ENCODE assay signal across 29 mouse cellular contexts in the genomic region with DNA sequence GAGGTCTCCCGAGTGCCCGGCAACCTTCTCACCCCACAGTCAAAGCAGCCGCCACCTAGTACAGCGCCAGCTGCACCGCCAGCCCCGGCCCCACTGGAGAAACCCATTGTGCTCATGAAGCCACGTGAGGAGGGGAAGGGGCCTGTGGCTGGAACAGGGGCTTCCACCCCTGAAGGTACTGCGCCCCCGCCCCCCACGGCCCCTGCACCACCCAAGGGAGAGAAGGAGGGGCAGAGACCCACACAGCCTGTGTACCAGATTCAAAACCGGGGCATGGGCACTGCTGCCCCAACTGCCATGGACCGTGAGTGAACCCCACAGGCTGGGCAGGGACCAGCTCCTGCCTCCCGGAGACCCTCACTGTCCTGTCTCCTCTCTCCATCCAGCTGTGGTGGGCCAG. TPM values are rescaled to one million over a fixed set of nuclear protein-coding genes. Genes with fewer than 3 reads are reported as not detected.
"Had no signal": no experiment of that assay in that cellular context is flagged by ENCODE, and none has a peak within 500 bp of the region (broad histone marks: within the 10 kb centered on the region; RNA-seq: fewer than 3 reads in every experiment).

No protein-coding gene starts in this region.

- H3K27me3 ChIP-seq: kidney, embryonic 15.5 days; limb, embryonic 13.5 days; liver, embryonic 12.5 days; liver, embryonic 15.5 days; lung, embryonic 15.5 days; megakaryocyte, embryonic 14.5 days; midbrain, embryonic 13.5 days had no signal

- H3K4me2 ChIP-seq: kidney, embryonic 15.5 days; limb, embryonic 13.5 days; liver, embryonic 12.5 days; liver, embryonic 15.5 days; lung, embryonic 15.5 days; midbrain, embryonic 13.5 days had no signal

- H3K9me3 ChIP-seq: kidney, embryonic 15.5 days; liver, embryonic 12.5 days; lung, embryonic 15.5 days; midbrain, embryonic 13.5 days had no signal

- DNase-seq: kidney, postnatal 10 days; kidney, postnatal 36 days; layer of hippocampus, postnatal 36 days; liver; lung, adult 18-20 months; lung, postnatal 10 days; lung, postnatal 36 days; retina, postnatal 1 day; right cerebral cortex, postnatal 25 days; spleen, adult 18-20 months; thymus, adult 18-20 months; thymus, postnatal 36 days had no signal

- ATAC-seq: liver, embryonic 12.5 days had no signal

- H3K9ac ChIP-seq: kidney, embryonic 15.5 days; liver, embryonic 15.5 days; lung, embryonic 15.5 days; midbrain, embryonic 13.5 days had no signal

- H3K27ac ChIP-seq: kidney, embryonic 15.5 days; left cerebral cortex, adult 2 months; lung, embryonic 15.5 days; midbrain, embryonic 10.5 days; midbrain, embryonic 13.5 days had no signal

- H3K4me3 ChIP-seq: kidney, embryonic 15.5 days; left cerebral cortex, adult 2 months; limb, embryonic 13.5 days; liver, embryonic 12.5 days; liver, embryonic 15.5 days; lung, embryonic 15.5 days; megakaryocyte, embryonic 14.5 days; midbrain, embryonic 10.5 days; midbrain, embryonic 13.5 days had no signal

- H3K4me1 ChIP-seq: lung, embryonic 15.5 days had no signal

RNA-seq across cellular contexts. Expression of a gene that starts 46.4 kb away (rescaled TPM):
- total RNA-seq: layer of hippocampus, adult 8-10 months; layer of hippocampus, postnatal 10 days; layer of hippocampus, postnatal 36 days had no signal
- polyA plus RNA-seq: kidney, embryonic 15.5 days; limb, embryonic 13.5 days; liver, embryonic 12.5 days; lung, embryonic 15.5 days; midbrain, embryonic 10.5 days; midbrain, embryonic 13.5 days; midbrain, embryonic 16.5 days; neural tube, embryonic 11.5 days had no signal

RNA-seq across cellular contexts. Expression of a gene that starts 56.6 kb away (rescaled TPM):
- polyA plus RNA-seq: testis, adult 2 months had no signal

RNA-seq across cellular contexts. Expression of a gene that starts 56.7 kb away (rescaled TPM):
- total RNA-seq: layer of hippocampus, adult 8-10 months; layer of hippocampus, postnatal 10 days; layer of hippocampus, postnatal 36 days; left cerebral cortex, adult 2 months; left cerebral cortex, postnatal 36 days; neutrophil, adult 5-6 weeks had no signal
- polyA plus RNA-seq: kidney, embryonic 15.5 days; limb, embryonic 13.5 days; liver, embryonic 12.5 days; liver, embryonic 15.5 days; lung, embryonic 15.5 days; midbrain, embryonic 10.5 days; midbrain, embryonic 13.5 days; midbrain, embryonic 16.5 days; neural tube, embryonic 11.5 days; urinary bladder, adult 2 months had no signal
